Mouse (Mus musculus) C2C12 (cell line): ENCODE measurements around the gene Fgf10. TPM values are rescaled to one million over a fixed set of nuclear protein-coding genes. Genes with fewer than 3 reads are reported as not detected.

Source experiments
- H3K27me3 ChIP-seq: one replicate; pipeline ENCODE4 v1.6.1; 2011; ENCODE audit not compliant: control insufficient read depth, insufficient read depth, insufficient read length
- H3K36me3 ChIP-seq: one replicate; pipeline ENCODE4 v1.6.1; 2011; ENCODE audit not compliant: control insufficient read depth, insufficient read depth
- H3K4me3 ChIP-seq: one replicate; pipeline ENCODE4 v1.5.1; 2011; ENCODE audit warnings: mild to moderate bottlenecking, control low read depth; ENCODE audit not compliant: poor library complexity, insufficient read depth, severe bottlenecking
- H3K79me2 ChIP-seq: one replicate; pipeline ENCODE4 v1.6.1; 2011; ENCODE audit not compliant: control insufficient read depth, insufficient read depth
- H3K79me3 ChIP-seq: one replicate; pipeline ENCODE4 v1.6.1; 2011; ENCODE audit warnings: low read depth, control low read depth
- H3ac ChIP-seq: one replicate; pipeline ENCODE3; 2011; ENCODE audit warnings: low read depth; ENCODE audit not compliant: control insufficient read depth, insufficient read length
- CEBPB ChIP-seq: IDR thresholded peaks from one replicate; pipeline ENCODE4 v1.6.1; 2011; ENCODE audit warnings: low read depth, mild to moderate bottlenecking, control low read depth, moderate library complexity
- CTCF ChIP-seq: IDR thresholded peaks from one replicate; pipeline ENCODE4 v1.5.1; 2011; ENCODE audit not compliant: control insufficient read depth, insufficient read depth, insufficient read length
- FOSL1 ChIP-seq: IDR thresholded peaks from one replicate; pipeline ENCODE4 v1.8.0; 2011; ENCODE audit warnings: mild to moderate bottlenecking, low read length; ENCODE audit not compliant: poor library complexity, insufficient read depth, severe bottlenecking
- MAX ChIP-seq: IDR thresholded peaks from one replicate; pipeline ENCODE4 v1.6.1; 2011; ENCODE audit warnings: mild to moderate bottlenecking, control low read depth
- MYOD1 ChIP-seq: IDR thresholded peaks from one replicate; pipeline ENCODE4 v1.6.1; 2011; ENCODE audit warnings: low read depth; ENCODE audit not compliant: control insufficient read depth, insufficient read length
- MYOG ChIP-seq: IDR thresholded peaks from one replicate; pipeline ENCODE4 v1.6.1; 2011; ENCODE audit not compliant: control insufficient read depth, insufficient read length; ENCODE audit errors: extremely low read depth
- USF1 ChIP-seq: IDR thresholded peaks from one replicate; pipeline ENCODE4 v1.6.1; 2011; ENCODE audit warnings: low read depth, mild to moderate bottlenecking, control low read depth, moderate library complexity
- polyA plus RNA-seq: library from polyadenylated mRNA; unstranded; fragments of >200 nt; fragmentation: generic; extraction: Trizol; gene quantifications from one replicate; pipeline ENCODE4 v1.2.1, GENCODE M21; 2012; ENCODE audit warnings: missing spikeins

Fgf10 gene
- polyA plus RNA-seq, 1 experiment, result 0.04 TPM

- TF ChIP-seq MYOG (no peak), CEBPB (no peak)
- Histone ChIP-seq H3K79me3 (no peaks in the 10 kb centered on the region), H3ac (no peak overlapping the region), H3K27me3 (no peaks in the 10 kb centered on the region), H3K4me3 (no peak overlapping the region), H3K79me2 (no peaks in the 10 kb centered on the region), H3K36me3 (no peaks in the 10 kb centered on the region)
These were observed 153.5 kb downstream of the Fgf10 start for GRCm38 (mm10) chr13:118823113-118823512.

GRCm38 (mm10) chr13:118825102-118825501, 155.5 kb downstream of the Fgf10 start:
- no peaks in the 10 kb centered on the region for H3K36me3 ChIP-seq
- H3K27me3 ChIP-seq, result no peaks in the 10 kb centered on the region
- no peak overlapping the region for H3ac ChIP-seq
- H3K79me3 ChIP-seq, result no peaks in the 10 kb centered on the region
- TF ChIP-seq MAX (no peak), CTCF (no peak), CEBPB (no peak), MYOD1 (no peak)
- no peak overlapping the region for H3K4me3 ChIP-seq
- no peaks in the 10 kb centered on the region for H3K79me2 ChIP-seq

- Histone ChIP-seq H3ac (no peak overlapping the region), H3K79me3 (no peaks in the 10 kb centered on the region), H3K27me3 (no peaks in the 10 kb centered on the region), H3K79me2 (no peaks in the 10 kb centered on the region), H3K36me3 (no peaks in the 10 kb centered on the region), H3K4me3 (no peak overlapping the region)
- TF ChIP-seq MYOD1 (no peak), MYOG (no peak), MAX (no peak), USF1 (no peak), CTCF (no peak), CEBPB (no peak), FOSL1 (no peak)
These were observed 159.2 kb downstream of the Fgf10 start for GRCm38 (mm10) chr13:118828604-118829381.

GRCm38 (mm10) chr13:118834021-118834420, 164.4 kb downstream of the Fgf10 start:
- H3K27me3 ChIP-seq, result no peaks in the 10 kb centered on the region

GRCm38 (mm10) chr13:118835078-118835477, 165.5 kb downstream of the Fgf10 start:
- no peaks in the 10 kb centered on the region for H3K36me3 ChIP-seq
- TF ChIP-seq MYOG, result no peak
- no peak for TF ChIP-seq MAX
- H3ac ChIP-seq, result no peak overlapping the region
- H3K79me3 ChIP-seq, result no peaks in the 10 kb centered on the region
- no peak overlapping the region for H3K4me3 ChIP-seq
- H3K79me2 ChIP-seq, result no peaks in the 10 kb centered on the region
- H3K27me3 ChIP-seq, result no peaks in the 10 kb centered on the region

More at GRCm38 (mm10) chr13:118834021-118834420, 164.4 kb downstream of the Fgf10 start:
- no peak overlapping the region for H3K4me3 ChIP-seq
- no peaks in the 10 kb centered on the region for H3K79me3 ChIP-seq
- H3K36me3 ChIP-seq, result no peaks in the 10 kb centered on the region
- TF ChIP-seq MYOD1 (no peak), USF1 (no peak), CEBPB (no peak), MAX (no peak), FOSL1 (no peak), CTCF (no peak), MYOG (no peak)
- H3K79me2 ChIP-seq, result no peaks in the 10 kb centered on the region
- no peak overlapping the region for H3ac ChIP-seq
